Mouse (Mus musculus) urinary bladder, postnatal 25 days (tissue): ENCODE data around the gene Trnt1.

ENCODE experiments used
- DNase-seq: peaks from one replicate; pipeline ENCODE4 v3.0.0; 2022; ENCODE audit warnings: low spot score

Trnt1 gene

GRCm38 (mm10) chr6:106787138-106787537, 18.2 kb downstream of the Trnt1 start:
- no peak for DNase-seq

GRCm38 (mm10) chr6:106791429-106791828, 22.5 kb downstream of the Trnt1 start:
- DNase-seq: no peak

GRCm38 (mm10) chr6:106792486-106792885, 23.6 kb downstream of the Trnt1 start:
- DNase-seq: no peak

GRCm38 (mm10) chr6:106793088-106793487, 24.2 kb downstream of the Trnt1 start:
- DNase-seq: no peak

- no peak for DNase-seq
Measured at GRCm38 (mm10) chr6:106793621-106794020, 24.7 kb downstream of the Trnt1 start.

GRCm38 (mm10) chr6:106794094-106794814, 25.3 kb downstream of the Trnt1 start:
- no peak for DNase-seq

GRCm38 (mm10) chr6:106799333-106800226, 30.7 kb downstream of the Trnt1 start, which contains the start of gene Crbn:
Crbn (minus strand) TSS chr6:106800077.
- DNase-seq: peak; percentile 97

- DNase-seq: no peak
Measured at GRCm38 (mm10) chr6:106800227-106800557, 31.3 kb downstream of the Trnt1 start.

- DNase-seq: peak; percentile 17
Measured at GRCm38 (mm10) chr6:106804904-106805303, 36.0 kb downstream of the Trnt1 start.

- DNase-seq: no peak
Measured at GRCm38 (mm10) chr6:106809161-106809560, 40.2 kb downstream of the Trnt1 start.

GRCm38 (mm10) chr6:106810686-106811085, 41.8 kb downstream of the Trnt1 start:
- no peak for DNase-seq

- DNase-seq: no peak
Measured at GRCm38 (mm10) chr6:106819246-106819645, 50.3 kb downstream of the Trnt1 start.

- DNase-seq: no peak
Measured at GRCm38 (mm10) chr6:106819906-106820305, 51.0 kb downstream of the Trnt1 start.

- no peak for DNase-seq
Measured at GRCm38 (mm10) chr6:106820566-106820965, 51.6 kb downstream of the Trnt1 start.

GRCm38 (mm10) chr6:106822329-106822728, 53.4 kb downstream of the Trnt1 start:
- no peak for DNase-seq
